Mouse (Mus musculus): ENCODE measurements around the gene Dpy30.

DNA sequence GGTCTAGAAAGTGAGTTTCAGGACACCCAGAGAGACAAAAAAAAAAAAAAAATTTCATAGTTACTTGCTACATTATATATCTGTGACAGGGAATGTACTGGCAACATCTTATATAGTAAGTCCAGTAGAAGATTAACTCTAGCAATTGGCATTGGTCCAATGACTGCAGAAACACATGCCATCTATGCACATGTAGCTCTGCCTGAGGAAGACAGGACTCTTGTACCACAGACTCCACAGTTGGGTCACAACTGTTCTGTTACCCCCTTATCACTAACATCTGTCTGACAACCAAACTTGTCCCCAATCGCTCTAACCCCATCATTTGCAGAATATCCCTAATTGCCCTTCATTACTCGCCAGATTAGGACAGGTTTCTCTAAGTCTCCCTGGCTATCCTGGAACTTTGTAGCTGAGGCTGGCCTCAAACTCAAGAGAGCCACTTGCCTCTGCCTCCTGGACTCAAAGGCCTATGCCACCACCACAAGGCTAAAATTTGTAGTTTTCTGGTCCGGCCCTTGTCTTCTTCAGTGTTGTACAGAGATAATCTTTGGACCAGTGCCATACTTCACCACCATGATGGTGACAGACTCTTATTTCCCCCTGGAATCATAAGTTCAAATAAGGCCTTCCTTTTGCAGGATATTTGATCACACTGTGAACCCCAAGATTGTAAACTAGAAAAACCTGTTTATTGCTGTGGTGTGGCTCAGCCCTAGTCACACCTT is 52.0 kb downstream of the Dpy30 start:
- TF ChIP-seq TCF12 (IDR thresholded peaks at IDR 0.05; ENCODE audit: insufficient read depth, poor library complexity, severe bottlenecking) (no peak), MAX (IDR thresholded peaks at IDR 0.05; ENCODE audit: low read depth) (no peak), CEBPB (IDR thresholded peaks at IDR 0.05; ENCODE audit: insufficient read depth, poor library complexity, severe bottlenecking) (no peak)
